ENCODE assay signal across 25 mouse cellular contexts in the genomic region with DNA sequence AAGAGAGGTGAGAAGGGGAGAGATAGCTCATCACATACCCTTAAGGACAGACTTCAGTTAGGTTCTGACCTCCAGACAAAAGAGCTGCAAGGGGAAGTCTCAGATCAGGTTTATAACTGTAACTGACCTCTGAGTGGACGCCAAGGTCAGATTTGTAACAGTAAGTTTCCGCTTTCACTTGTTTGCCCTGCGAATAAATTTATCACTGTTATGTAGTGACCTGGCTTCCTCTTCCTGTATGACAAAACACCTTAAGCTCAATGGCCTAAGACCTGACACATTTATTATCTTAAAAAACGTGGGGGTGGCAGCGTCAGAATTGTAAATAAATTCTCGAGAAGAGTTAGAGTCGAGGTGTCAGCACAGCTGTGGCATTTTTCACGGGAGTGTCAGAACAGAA. TPM values are rescaled to one million over a fixed set of nuclear protein-coding genes. Genes with fewer than 3 reads are reported as not detected.
DNase-seq lines count a peak whose midpoint lies in the region; ATAC-seq and TF ChIP-seq lines count a peak whose summit lies in the region.
"Had no signal": no experiment of that assay in that cellular context is flagged by ENCODE, and none has a peak within 500 bp of the region (broad histone marks: within the 10 kb centered on the region; RNA-seq: fewer than 3 reads in every experiment).

No protein-coding gene starts in this region.

- H3K27me3 ChIP-seq in small intestine, adult 2 months (ENCODE audit: control insufficient read depth, insufficient read depth, low read length) = no peaks in the 10 kb centered on the region
- H3K27me3 ChIP-seq: forebrain, embryonic 13.5 days; heart, embryonic 12.5 days; hindbrain, embryonic 12.5 days; limb, embryonic 13.5 days had no signal

- ATAC-seq in hematopoietic stem cell, adult 5-6 weeks (replicated peaks in 1 of 2; ENCODE audit: insufficient read depth in 1 of 2, low FRiP score in 2 of 2, low TSS enrichment in 1 of 2, low read depth in 1 of 2, poor library complexity in 2 of 2, severe bottlenecking in 2 of 2) = peak; percentile 25 to 37; a peak in 2 of 4 replicates
- ATAC-seq: forebrain, embryonic 13.5 days had no signal

- H3K4me3 ChIP-seq in bone marrow, adult 2 months (replicated peaks; ENCODE audit: control insufficient read depth, low read depth, low read length) = no peak overlapping the region
- H3K4me3 ChIP-seq in small intestine, adult 2 months (ENCODE audit: low read depth, low read length) = no peak overlapping the region
- H3K4me3 ChIP-seq: forebrain, embryonic 13.5 days; heart, embryonic 12.5 days; hindbrain, embryonic 12.5 days; limb, embryonic 13.5 days; midbrain, embryonic 10.5 days had no signal

- 15% methylated on average over 8 of the region's 8 CpGs for WGBS in bone marrow, adult 2 months
- 7% methylated on average over 8 of the region's 8 CpGs for WGBS in small intestine, adult 2 months

- H3K4me1 ChIP-seq in bone marrow, adult 2 months (ENCODE audit: control insufficient read depth, insufficient read depth, low read length) = peaks cover 1% of the 10 kb centered on the region; the same call in 1 of the 2 replicates
- H3K4me1 ChIP-seq in small intestine, adult 2 months (ENCODE audit: control insufficient read depth, insufficient read depth, insufficient read length, low read length) = peaks cover 4% of the 10 kb centered on the region; the same call in 1 of the 2 replicates
- H3K4me1 ChIP-seq: forebrain, embryonic 13.5 days; hindbrain, embryonic 12.5 days had no signal

- TF ChIP-seq POLR2A in bone marrow, adult 2 months (IDR thresholded peaks at IDR 0.05; ENCODE audit: borderline replicate concordance, control insufficient read depth, low read depth, low read length) = no peak
- TF ChIP-seq POLR2A in small intestine, adult 2 months (IDR thresholded peaks at IDR 0.05; ENCODE audit: low read depth, low read length) = no peak

- no peaks in the 10 kb centered on the region for H3K36me3 ChIP-seq in small intestine, adult 2 months (ENCODE audit: control insufficient read depth, insufficient read depth, low read length)
- H3K36me3 ChIP-seq: heart, embryonic 12.5 days; hindbrain, embryonic 12.5 days; limb, embryonic 13.5 days; midbrain, embryonic 10.5 days had no signal

- no peak for TF ChIP-seq CTCF in bone marrow, adult 2 months (IDR thresholded peaks at IDR 0.05; ENCODE audit: control insufficient read depth, insufficient read depth, low read length)
- no peak for TF ChIP-seq CTCF in small intestine, adult 2 months (IDR thresholded peaks at IDR 0.05; ENCODE audit: extremely low read depth, insufficient read length, insufficient replicate concordance, low read depth, low read length)

- DNase-seq in kidney, adult 9 months = peak; percentile 20
- no peak for DNase-seq in kidney, adult 8-10 months
- DNase-seq in right cerebral cortex, postnatal 25 days = no peak
- DNase-seq in spleen, adult 12 weeks (ENCODE audit: low spot score) = no peak
- DNase-seq: adrenal gland, postnatal 25 days; cerebellum, adult 2 months; cerebellum, postnatal 25 days; embryo, embryonic 11 days; heart, adult 18-20 months; heart, postnatal 10 days; kidney, adult 18-20 months; kidney, postnatal 4 days; lung, embryonic 14.5 days; lung, postnatal 4 days; right cerebral cortex, postnatal 14 days; thymus, adult 18-20 months had no signal

- peak overlapping the region; percentile 35; the same call in 1 of the 2 replicates for H3K27ac ChIP-seq in bone marrow, adult 2 months (ENCODE audit: control insufficient read depth, insufficient read depth, low read depth, low read length, poor library complexity)
- H3K27ac ChIP-seq in small intestine, adult 2 months (ENCODE audit: insufficient read depth, low read depth, low read length) = peak overlapping the region; percentile 71
- H3K27ac ChIP-seq: forebrain, embryonic 13.5 days; hindbrain, embryonic 12.5 days; limb, embryonic 13.5 days; liver, embryonic 14.5 days; midbrain, embryonic 10.5 days had no signal

RNA-seq across cellular contexts. Expression of gene Rnf149, which starts 31.3 kb away (rescaled TPM):
- polyA plus RNA-seq in bone marrow, adult 2 months (2011; ENCODE audit: insufficient read depth, insufficient read length, low replicate concordance, missing spikeins) = 4.9 and 12.8 TPM in 2 replicates
- 53.5 and 60.2 TPM in 2 replicates for total RNA-seq in hematopoietic stem cell, adult 5-6 weeks (2017)
- 13.2 and 15.6 TPM in 2 replicates for polyA plus RNA-seq in small intestine, adult 2 months (2012; rRNA removed)

RNA-seq across cellular contexts. Expression of gene Creg2, which starts 42.7 kb away (rescaled TPM):
- 0.25 TPM in 1 of 2 replicates, not detected in the other for polyA plus RNA-seq in bone marrow, adult 2 months (2011; ENCODE audit: insufficient read depth, insufficient read length, low replicate concordance, missing spikeins)
- total RNA-seq in hematopoietic stem cell, adult 5-6 weeks (2017) = not detected in 2 replicates
- polyA plus RNA-seq in small intestine, adult 2 months (2012; rRNA removed) = 0.03 and 0.10 TPM in 2 replicates
- total RNA-seq: heart, postnatal 10 days had no signal
